Mouse (Mus musculus): ENCODE data around the gene Rtn4r.

DNA sequence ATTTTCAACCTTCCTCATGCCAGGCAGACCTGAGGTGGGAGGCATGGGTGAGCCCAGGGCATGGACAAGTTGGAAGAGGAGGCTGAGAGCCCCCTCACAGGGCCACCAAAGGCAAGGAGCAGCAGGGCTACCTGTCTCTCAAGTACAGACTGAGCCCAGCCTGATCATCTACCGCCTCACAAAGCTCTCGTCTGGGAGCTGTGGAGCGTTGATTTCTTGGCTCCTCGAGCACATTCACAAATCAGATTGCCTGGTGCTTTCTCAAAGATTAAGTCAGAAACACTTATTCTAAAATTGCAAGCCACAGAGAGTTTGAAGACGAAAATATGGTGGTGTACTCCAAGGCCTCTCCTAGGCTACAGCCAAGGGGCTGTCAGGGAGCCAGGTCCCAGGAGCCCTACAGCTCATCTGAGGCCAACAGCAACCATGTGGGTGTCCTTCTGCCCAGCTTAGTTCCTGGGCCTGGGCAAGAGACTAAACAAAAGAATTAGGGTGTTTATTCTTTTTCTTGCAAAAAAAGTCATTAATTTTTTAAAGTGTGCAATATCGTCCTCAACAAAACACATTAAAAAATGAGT, 39.3 kb downstream of the Rtn4r start:
- TF ChIP-seq CTCF (IDR thresholded peaks at IDR 0.05; ENCODE audit: control insufficient read depth, insufficient read depth, low read length) (no peak), POLR2A (IDR thresholded peaks at IDR 0.05; ENCODE audit: borderline replicate concordance, control insufficient read depth, low read depth, low read length) (no peak)
